Mouse (Mus musculus): ENCODE measurements around the gene Nfib. TPM values are rescaled to one million over a fixed set of nuclear protein-coding genes. Genes with fewer than 3 reads are reported as not detected.

Nfib gene
- polyA plus RNA-seq, 1 experiment: 44.3 TPM

- Histone ChIP-seq H3K4me1 (ENCODE audit: control insufficient read depth, insufficient read depth, low read length) (peaks cover 48% of the 10 kb centered on the region), H3K27ac (ENCODE audit: insufficient read depth, low read length) (peak overlapping the region; percentile 45; the same call in 1 of the 2 replicates), H3K4me3 (replicated peaks; ENCODE audit: insufficient read depth, low read depth, low read length) (peak overlapping the region; percentile 38), H3K27me3 (ENCODE audit: control insufficient read depth, insufficient read depth, low read length) (no peaks in the 10 kb centered on the region)
- TF ChIP-seq CTCF (IDR thresholded peaks at IDR 0.05; ENCODE audit: borderline replicate concordance, insufficient read depth, low read depth, low read length) (no peak), POLR2A (IDR thresholded peaks at IDR 0.05; ENCODE audit: borderline replicate concordance, insufficient read depth, low read length) (no peak)
- WGBS: 4% methylated on average over 13 of the region's 13 CpGs
- peak; percentile 87 to 94 for DNase-seq
These were observed 301.4 kb downstream of the Nfib start for GRCm38 (mm10) chr4:82403975-82404651.

GRCm38 (mm10) chr4:82402666-82403065, 302.9 kb downstream of the Nfib start:
- H3K27ac ChIP-seq (ENCODE audit: insufficient read depth, low read length): no peak overlapping the region
- no peak for DNase-seq
- peaks cover 51% of the 10 kb centered on the region for H3K4me1 ChIP-seq (ENCODE audit: control insufficient read depth, insufficient read depth, low read length)
- H3K27me3 ChIP-seq (ENCODE audit: control insufficient read depth, insufficient read depth, low read length): no peaks in the 10 kb centered on the region
- TF ChIP-seq POLR2A (IDR thresholded peaks at IDR 0.05; ENCODE audit: borderline replicate concordance, insufficient read depth, low read length): no peak
- no peak for TF ChIP-seq CTCF (IDR thresholded peaks at IDR 0.05; ENCODE audit: borderline replicate concordance, insufficient read depth, low read depth, low read length)
- no peak overlapping the region for H3K4me3 ChIP-seq (replicated peaks; ENCODE audit: insufficient read depth, low read depth, low read length)
- 82% methylated on average over 9 of the region's 9 CpGs for WGBS

GRCm38 (mm10) chr4:82401450-82402061, 304.0 kb downstream of the Nfib start:
- 71% methylated on average over 3 of the region's 3 CpGs for WGBS
- Histone ChIP-seq H3K27ac (ENCODE audit: insufficient read depth, low read length) (no peak overlapping the region), H3K27me3 (ENCODE audit: control insufficient read depth, insufficient read depth, low read length) (no peaks in the 10 kb centered on the region), H3K4me3 (replicated peaks; ENCODE audit: insufficient read depth, low read depth, low read length) (no peak overlapping the region), H3K4me1 (ENCODE audit: control insufficient read depth, insufficient read depth, low read length) (peaks cover 51% of the 10 kb centered on the region)
- DNase-seq: no peak
- no peak for TF ChIP-seq CTCF (IDR thresholded peaks at IDR 0.05; ENCODE audit: borderline replicate concordance, insufficient read depth, low read depth, low read length)
- TF ChIP-seq POLR2A (IDR thresholded peaks at IDR 0.05; ENCODE audit: borderline replicate concordance, insufficient read depth, low read length): no peak

GRCm38 (mm10) chr4:82400536-82400935, 305.0 kb downstream of the Nfib start:
- Histone ChIP-seq H3K27me3 (ENCODE audit: control insufficient read depth, insufficient read depth, low read length) (no peaks in the 10 kb centered on the region), H3K4me3 (replicated peaks; ENCODE audit: insufficient read depth, low read depth, low read length) (no peak overlapping the region), H3K27ac (ENCODE audit: insufficient read depth, low read length) (no peak overlapping the region), H3K4me1 (ENCODE audit: control insufficient read depth, insufficient read depth, low read length) (peaks cover 50% of the 10 kb centered on the region)
- 17% methylated on average over 5 of the region's 5 CpGs for WGBS
- TF ChIP-seq CTCF (IDR thresholded peaks at IDR 0.05; ENCODE audit: borderline replicate concordance, insufficient read depth, low read depth, low read length) (no peak), POLR2A (IDR thresholded peaks at IDR 0.05; ENCODE audit: borderline replicate concordance, insufficient read depth, low read length) (no peak)
- DNase-seq: no peak

- H3K4me1 ChIP-seq (ENCODE audit: control insufficient read depth, insufficient read depth, low read length): peaks cover 43% of the 10 kb centered on the region
- 6% methylated on average over 11 of the region's 11 CpGs for WGBS
- no peaks in the 10 kb centered on the region for H3K27me3 ChIP-seq (ENCODE audit: control insufficient read depth, insufficient read depth, low read length)
- H3K4me3 ChIP-seq (replicated peaks; ENCODE audit: insufficient read depth, low read depth, low read length): no peak overlapping the region
- no peak for TF ChIP-seq CTCF (IDR thresholded peaks at IDR 0.05; ENCODE audit: borderline replicate concordance, insufficient read depth, low read depth, low read length)
- no peak for TF ChIP-seq POLR2A (IDR thresholded peaks at IDR 0.05; ENCODE audit: borderline replicate concordance, insufficient read depth, low read length)
- H3K27ac ChIP-seq (ENCODE audit: insufficient read depth, low read length): peak overlapping the region; percentile 27
- peak; percentile 90 to 97 for DNase-seq
These were observed 305.9 kb downstream of the Nfib start for GRCm38 (mm10) chr4:82399406-82400380.

GRCm38 (mm10) chr4:82398282-82398681, 307.3 kb downstream of the Nfib start:
- H3K27ac ChIP-seq (ENCODE audit: insufficient read depth, low read length): no peak overlapping the region
- H3K4me3 ChIP-seq (replicated peaks; ENCODE audit: insufficient read depth, low read depth, low read length): no peak overlapping the region
- no peaks in the 10 kb centered on the region for H3K27me3 ChIP-seq (ENCODE audit: control insufficient read depth, insufficient read depth, low read length)
- peaks cover 40% of the 10 kb centered on the region for H3K4me1 ChIP-seq (ENCODE audit: control insufficient read depth, insufficient read depth, low read length)
- DNase-seq: no peak
- WGBS: 79% methylated on average over 2 of the region's 2 CpGs
- no peak for TF ChIP-seq POLR2A (IDR thresholded peaks at IDR 0.05; ENCODE audit: borderline replicate concordance, insufficient read depth, low read length)
- TF ChIP-seq CTCF (IDR thresholded peaks at IDR 0.05; ENCODE audit: borderline replicate concordance, insufficient read depth, low read depth, low read length): no peak

GRCm38 (mm10) chr4:82396805-82397204, 308.7 kb downstream of the Nfib start:
- Histone ChIP-seq H3K27me3 (ENCODE audit: control insufficient read depth, insufficient read depth, low read length) (no peaks in the 10 kb centered on the region), H3K4me3 (replicated peaks; ENCODE audit: insufficient read depth, low read depth, low read length) (no peak overlapping the region), H3K27ac (ENCODE audit: insufficient read depth, low read length) (no peak overlapping the region), H3K4me1 (ENCODE audit: control insufficient read depth, insufficient read depth, low read length) (peaks cover 34% of the 10 kb centered on the region)
- WGBS: 93% methylated on average over 2 of the region's 2 CpGs
- no peak for TF ChIP-seq CTCF (IDR thresholded peaks at IDR 0.05; ENCODE audit: borderline replicate concordance, insufficient read depth, low read depth, low read length)
- no peak for TF ChIP-seq POLR2A (IDR thresholded peaks at IDR 0.05; ENCODE audit: borderline replicate concordance, insufficient read depth, low read length)
- DNase-seq: no peak
